In the genomic region with DNA sequence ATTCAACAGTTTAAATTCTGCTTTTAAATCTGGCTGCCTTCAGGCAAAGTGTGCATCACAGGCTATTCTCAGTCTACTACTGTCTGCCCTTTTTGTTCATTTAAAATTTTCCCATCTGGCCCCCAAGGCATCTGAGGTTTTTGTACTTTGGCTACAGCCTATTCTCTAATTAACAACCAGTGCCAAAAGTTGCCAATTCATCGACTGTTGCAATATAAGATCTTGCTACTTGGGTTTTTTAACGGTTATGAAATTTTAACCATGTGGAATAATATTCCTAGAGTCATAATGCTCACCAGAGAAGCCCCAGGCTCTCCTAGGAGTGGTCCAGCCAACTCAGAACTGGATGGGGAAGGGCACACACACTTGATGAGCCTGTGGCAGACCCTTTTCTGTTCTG, we compare ENCODE assay signal across 17 mouse cellular contexts.
DNase-seq lines count a peak whose midpoint lies in the region.
"Had no signal": no experiment of that assay in that cellular context is flagged by ENCODE, and none has a peak within 500 bp of the region (broad histone marks: within the 10 kb centered on the region; RNA-seq: fewer than 3 reads in every experiment).

No protein-coding gene starts in this region.

- peak; percentile 79 for DNase-seq in heart, adult 11 months
- no peak for DNase-seq in heart, postnatal 36 days
- peak; percentile 82 for DNase-seq in Muller cell, postnatal 12 days (ENCODE audit: inconsistent ontology term)
- peak; percentile 74 for DNase-seq in fat pad, adult 2 months (ENCODE audit: extremely low read depth, low read depth, low spot score)
- DNase-seq in lung, postnatal 10 days, result no peak
- no peak for DNase-seq in retina, embryonic 14.5 days (ENCODE audit: low spot score)
- DNase-seq: adrenal gland, postnatal 10 days; adrenal gland, postnatal 36 days; B cell, adult 2 months; cerebellum, adult 11 months; cerebellum, adult 2 months; cerebellum, adult 9-11 months; cerebellum, postnatal 25 days; gastrocnemius, postnatal 36 days; heart, adult 18-20 months; heart, postnatal 14 days; kidney, adult 2 months had no signal

- intact Hi-C loops in heart, postnatal 36 days (cut with DNase I), result no loop called here

Comparison
In these comparisons a context has a peak if more than half of its experiments do, and no peak if none do; other contexts are left out.
1. DNase-seq: peak in heart, adult 11 months (single experiment), Muller cell, postnatal 12 days (single experiment) and fat pad, adult 2 months (single experiment); none in heart, postnatal 36 days (0 of 2), lung, postnatal 10 days (single experiment) and retina, embryonic 14.5 days (single experiment).